Mouse (Mus musculus) MEL (cell line): Measurements from ENCODE around the gene Gm42878.

Source experiments
- CTCF ChIP-seq, 3 experiments: IDR thresholded peaks in 2 of 3; conservative IDR thresholded peaks in 1 of 3; 2 replicates each; pipeline ENCODE4 v1.5.1; 2011 to 2012; ENCODE audit warnings: low read length in 3 of 3, low read depth in 2 of 3, mild to moderate bottlenecking in 2 of 3, improper control_type of control experiment in 1 of 3, inconsistent platforms in 1 of 3, mixed read lengths in 1 of 3, moderate library complexity in 1 of 3; ENCODE audit not compliant: control insufficient read depth in 1 of 3, insufficient read depth in 1 of 3, poor library complexity in 1 of 3, severe bottlenecking in 1 of 3
- EP300 ChIP-seq, 2 experiments: IDR thresholded peaks; 2 replicates each; pipeline ENCODE4 v1.6.1; 2011; ENCODE audit warnings: improper control_type of control experiment in 2 of 2, low read length in 2 of 2, low read depth in 1 of 2, mild to moderate bottlenecking in 1 of 2
- MAFK ChIP-seq: IDR thresholded peaks from 2 replicates; pipeline ENCODE4 v1.6.1; 2011; ENCODE audit warnings: low read depth, mild to moderate bottlenecking, low read length, improper control_type of control experiment, borderline replicate concordance
- MEF2A ChIP-seq: IDR thresholded peaks from 2 replicates; pipeline ENCODE4 v1.6.1; 2014; ENCODE audit warnings: low read depth, mild to moderate bottlenecking, inconsistent platforms, low read length, improper control_type of control experiment; ENCODE audit not compliant: poor library complexity, insufficient replicate concordance, severe bottlenecking; ENCODE audit errors: extremely low read depth
- POLR2A ChIP-seq, 2 experiments: IDR thresholded peaks; 2 replicates each; pipeline ENCODE4 v1.6.1; 2011 to 2012; ENCODE audit warnings: low read length in 2 of 2, mild to moderate bottlenecking in 2 of 2, control low read depth in 1 of 2, improper control_type of control experiment in 1 of 2, low read depth in 1 of 2, moderate library complexity in 1 of 2; ENCODE audit not compliant: control insufficient read depth in 1 of 2, insufficient read depth in 1 of 2, poor library complexity in 1 of 2
- SIN3A ChIP-seq: IDR thresholded peaks from 2 replicates; pipeline ENCODE4 v1.6.1; 2012; ENCODE audit warnings: low read length, improper control_type of control experiment, inconsistent platforms
- ZC3H11A ChIP-seq: IDR thresholded peaks from 2 replicates; pipeline ENCODE4 v1.6.1; 2012; ENCODE audit warnings: low read depth, mild to moderate bottlenecking, inconsistent platforms, low read length, improper control_type of control experiment

DNA sequence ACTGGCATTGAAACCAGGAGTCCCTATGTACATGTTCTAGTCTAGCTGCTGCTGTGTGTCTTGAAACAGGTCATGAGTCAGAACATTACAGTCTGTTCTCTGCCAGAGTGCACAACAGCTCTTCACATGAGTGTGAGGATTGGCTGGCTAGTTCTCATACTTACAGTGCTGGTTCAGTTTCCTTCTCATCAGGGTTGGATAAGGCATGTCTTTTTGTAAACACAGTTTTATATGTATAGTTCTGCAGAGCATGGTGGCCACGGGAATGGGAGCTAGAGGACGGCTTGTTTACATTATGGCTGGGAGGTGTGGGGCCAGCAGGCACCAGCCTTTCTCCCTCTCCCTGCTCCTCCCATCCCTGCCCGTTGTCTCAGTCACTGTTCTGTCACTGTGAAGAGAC lies 75.7 kb downstream of the Gm42878 start:
- TF ChIP-seq CTCF (IDR thresholded peaks at IDR 0.05 in 2 of 3, conservative IDR thresholded peaks at IDR 0.05 in 1 of 3; ENCODE audit: control insufficient read depth in 1 of 3, insufficient read depth in 1 of 3, low read depth in 2 of 3, low read length in 3 of 3, poor library complexity in 1 of 3, severe bottlenecking in 1 of 3) (no peak), POLR2A (IDR thresholded peaks at IDR 0.05; ENCODE audit: control insufficient read depth in 1 of 2, insufficient read depth in 1 of 2, low read depth in 1 of 2, low read length in 2 of 2, poor library complexity in 1 of 2) (no peak), EP300 (IDR thresholded peaks at IDR 0.05; ENCODE audit: low read depth in 1 of 2, low read length in 2 of 2) (no peak), MAFK (no peak), SIN3A (no peak), MEF2A (no peak), ZC3H11A (no peak)
